Mouse (Mus musculus): ENCODE data around the gene Prune1. TPM values are rescaled to one million over a fixed set of nuclear protein-coding genes. Genes with fewer than 3 reads are reported as not detected.
"Not testable (repeated sequence)": the region's sequence is repeated elsewhere in the genome, so short reads cannot be mapped to it uniquely, and the experiment has no call there.

Gene Prune1
- polyA plus RNA-seq, 1 experiment = 22.2 TPM

- TF ChIP-seq POLR2A (IDR thresholded peaks at IDR 0.05; ENCODE audit: low read depth, low read length) (peak; percentile 38), CTCF (IDR thresholded peaks at IDR 0.05; ENCODE audit: borderline replicate concordance, insufficient read depth, low read length) (no peak)
- Histone ChIP-seq H3K4me1 (ENCODE audit: control insufficient read depth, insufficient read depth, low read length) (peaks cover 19% of the 10 kb centered on the region), H3K27ac (ENCODE audit: insufficient read depth, low read length) (peak overlapping the region; percentile 16), H3K4me3 (ENCODE audit: insufficient read depth, low read length) (peak overlapping the region; percentile 68)
Measured at GRCm38 (mm10) chr3:95227214-95227613, 54.7 kb downstream of the Prune1 start.

GRCm38 (mm10) chr3:95224295-95224694 lies 57.6 kb downstream of the Prune1 start:
- H3K4me3 ChIP-seq (ENCODE audit: insufficient read depth, low read length) = no peak overlapping the region
- no peak overlapping the region for H3K27ac ChIP-seq (ENCODE audit: insufficient read depth, low read length)
- peaks cover 2% of the 10 kb centered on the region for H3K4me1 ChIP-seq (ENCODE audit: control insufficient read depth, insufficient read depth, low read length)
- TF ChIP-seq CTCF (IDR thresholded peaks at IDR 0.05; ENCODE audit: borderline replicate concordance, insufficient read depth, low read length) = no peak
- TF ChIP-seq POLR2A (IDR thresholded peaks at IDR 0.05; ENCODE audit: low read depth, low read length) = no peak

- Histone ChIP-seq H3K4me1 (ENCODE audit: control insufficient read depth, insufficient read depth, low read length) (peaks cover 2% of the 10 kb centered on the region), H3K27ac (ENCODE audit: insufficient read depth, low read length) (no peak overlapping the region), H3K4me3 (ENCODE audit: insufficient read depth, low read length) (no peak overlapping the region)
- no peak for TF ChIP-seq CTCF (IDR thresholded peaks at IDR 0.05; ENCODE audit: borderline replicate concordance, insufficient read depth, low read length)
- TF ChIP-seq POLR2A (IDR thresholded peaks at IDR 0.05; ENCODE audit: low read depth, low read length) = no peak
Measured at GRCm38 (mm10) chr3:95223041-95223440, 58.8 kb downstream of the Prune1 start.

- Histone ChIP-seq H3K27ac (ENCODE audit: insufficient read depth, low read length) (peak overlapping the region; percentile 97), H3K4me3 (ENCODE audit: insufficient read depth, low read length) (no peak overlapping the region), H3K4me1 (ENCODE audit: control insufficient read depth, insufficient read depth, low read length) (no peaks in the 10 kb centered on the region; the same call in 1 of the 2 replicates)
- TF ChIP-seq POLR2A (IDR thresholded peaks at IDR 0.05; ENCODE audit: low read depth, low read length) = no peak
- no peak for TF ChIP-seq CTCF (IDR thresholded peaks at IDR 0.05; ENCODE audit: borderline replicate concordance, insufficient read depth, low read length)
Measured at GRCm38 (mm10) chr3:95218466-95219137, 63.3 kb downstream of the Prune1 start.

- Histone ChIP-seq H3K4me3 (ENCODE audit: insufficient read depth, low read length) (peak within 1 kb of the TSS; percentile 57), H3K27ac (ENCODE audit: insufficient read depth, low read length) (peak within 1 kb of the TSS; percentile 97), H3K4me1 (ENCODE audit: control insufficient read depth, insufficient read depth, low read length) (no peaks in the 10 kb centered on the region; the same call in 1 of the 2 replicates)
- TF ChIP-seq CTCF (IDR thresholded peaks at IDR 0.05; ENCODE audit: borderline replicate concordance, insufficient read depth, low read length) = peak; percentile 82
- TF ChIP-seq POLR2A (IDR thresholded peaks at IDR 0.05; ENCODE audit: low read depth, low read length) = peak; percentile 86
Measured at GRCm38 (mm10) chr3:95217255-95218134, 64.4 kb downstream of the Prune1 start, which contains the start of gene Gabpb2. Gabpb2 (minus strand) TSS chr3:95217916.

GRCm38 (mm10) chr3:95216655-95217254 lies 65.1 kb downstream of the Prune1 start:
- Histone ChIP-seq H3K4me1 (ENCODE audit: control insufficient read depth, insufficient read depth, low read length) (no peaks in the 10 kb centered on the region), H3K27ac (ENCODE audit: insufficient read depth, low read length) (peak overlapping the region; percentile 63), H3K4me3 (ENCODE audit: insufficient read depth, low read length) (peak overlapping the region; percentile 57)
- TF ChIP-seq POLR2A (IDR thresholded peaks at IDR 0.05; ENCODE audit: low read depth, low read length) = no peak; the same call in 1 of the 2 replicates
- no peak for TF ChIP-seq CTCF (IDR thresholded peaks at IDR 0.05; ENCODE audit: borderline replicate concordance, insufficient read depth, low read length)

GRCm38 (mm10) chr3:95213609-95213975 lies 68.3 kb downstream of the Prune1 start:
- Histone ChIP-seq H3K27ac (ENCODE audit: insufficient read depth, low read length) (no peak overlapping the region), H3K4me1 (ENCODE audit: control insufficient read depth, insufficient read depth, low read length) (no peaks in the 10 kb centered on the region), H3K4me3 (ENCODE audit: insufficient read depth, low read length) (no peak overlapping the region)
- TF ChIP-seq POLR2A (IDR thresholded peaks at IDR 0.05; ENCODE audit: low read depth, low read length) (no peak), CTCF (IDR thresholded peaks at IDR 0.05; ENCODE audit: borderline replicate concordance, insufficient read depth, low read length) (no peak)

- not testable (repeated sequence) for H3K4me1 ChIP-seq (ENCODE audit: control insufficient read depth, insufficient read depth, low read length); H3K4me3 ChIP-seq (ENCODE audit: insufficient read depth, low read length); H3K27ac ChIP-seq (ENCODE audit: insufficient read depth, low read length)
Measured at GRCm38 (mm10) chr3:95212889-95213608, 68.8 kb downstream of the Prune1 start.

- Histone ChIP-seq H3K4me3 (ENCODE audit: insufficient read depth, low read length) (no peak overlapping the region), H3K4me1 (ENCODE audit: control insufficient read depth, insufficient read depth, low read length) (no peaks in the 10 kb centered on the region), H3K27ac (ENCODE audit: insufficient read depth, low read length) (no peak overlapping the region)
- TF ChIP-seq CTCF (IDR thresholded peaks at IDR 0.05; ENCODE audit: borderline replicate concordance, insufficient read depth, low read length) (no peak), POLR2A (IDR thresholded peaks at IDR 0.05; ENCODE audit: low read depth, low read length) (no peak)
Measured at GRCm38 (mm10) chr3:95210585-95210984, 71.3 kb downstream of the Prune1 start.
